Mouse (Mus musculus) NIH3T3 (cell line): ENCODE measurements around the gene Olfr1099.

Experiments
- DNase-seq: peaks from one replicate; pipeline ENCODE4 v3.0.0-alpha.2; 2012; ENCODE audit warnings: low read depth

Olfr1099 gene

GRCm38 (mm10) chr2:86960593-86960992, at the start of gene Olfr1099:
TSS of gene Olfr1099 (minus strand) at chr2:86960693.
- no peak for DNase-seq

- no peak for DNase-seq
Measured at GRCm38 (mm10) chr2:86998098-86998497, 37.6 kb upstream of the Olfr1099 start, which contains the start of gene Olfr1102. TSS of gene Olfr1102 (plus strand) at chr2:86998398.

- no peak for DNase-seq
Measured at GRCm38 (mm10) chr2:86991121-86991520, 30.6 kb upstream of the Olfr1099 start, which contains the start of gene Olfr1101. TSS of gene Olfr1101 (minus strand) at chr2:86991221.

DNA sequence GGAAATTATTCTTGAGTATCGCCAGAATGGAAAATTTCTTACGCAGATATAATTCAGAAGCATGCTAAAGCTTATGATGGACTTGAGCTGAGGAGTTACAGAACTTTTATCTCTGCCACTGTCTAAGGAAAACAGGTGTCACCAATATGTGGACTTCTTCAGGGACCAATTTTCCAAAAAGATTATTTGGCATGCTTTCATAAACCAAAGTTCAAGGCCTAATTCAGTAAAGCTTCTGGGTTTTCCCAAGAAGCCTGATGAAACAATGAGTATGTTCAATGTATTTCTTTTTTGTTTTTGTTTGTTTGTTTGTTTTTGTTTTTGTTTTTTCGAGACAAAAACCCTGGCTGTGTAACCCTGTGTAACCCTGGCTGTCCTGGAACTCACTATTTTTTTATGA, 19.4 kb upstream of the Olfr1099 start, which contains the start of gene Olfr1100:
TSS of gene Olfr1100 (minus strand) at position 101 of the 400 bp plus-strand sequence.
- DNase-seq = no peak

DNA sequence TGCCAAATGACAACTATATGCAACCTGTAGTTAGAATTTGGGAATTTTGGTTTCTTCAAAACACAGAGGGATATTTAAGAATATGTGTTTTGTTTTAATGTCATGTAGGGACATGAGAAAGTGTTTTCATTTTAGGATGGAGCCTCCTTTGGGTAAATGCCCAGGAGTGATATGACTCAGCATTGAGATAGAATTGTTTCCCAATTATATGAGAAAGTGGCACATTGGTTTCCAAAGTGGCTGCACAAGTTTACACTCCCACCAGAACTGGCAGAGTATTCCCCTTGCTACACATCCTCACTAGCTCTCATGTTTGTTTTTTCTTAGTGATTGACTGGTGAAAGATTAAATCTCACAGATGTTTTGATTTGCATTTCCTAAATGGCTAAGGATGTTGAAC, 33.9 kb downstream of the Olfr1099 start:
- no peak for DNase-seq

DNA sequence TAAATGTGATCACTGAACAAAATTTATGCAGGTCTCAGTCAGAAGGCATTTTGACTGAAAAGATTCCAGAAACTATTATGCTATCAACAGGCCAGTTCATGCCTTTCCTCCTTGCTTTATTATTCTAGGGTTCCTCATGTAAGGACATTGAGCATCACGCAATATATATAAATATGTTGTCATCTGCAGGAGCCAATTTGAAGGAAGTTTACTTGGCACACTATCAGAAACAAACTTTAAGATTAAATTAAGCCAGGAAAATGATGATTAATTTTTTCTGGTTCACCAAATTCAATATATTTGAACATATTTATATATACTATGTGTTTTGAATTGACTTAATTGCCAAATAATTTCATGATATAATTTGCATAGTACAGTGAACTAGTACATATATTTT, 36.0 kb downstream of the Olfr1099 start, which contains the start of gene Olfr1098:
TSS of gene Olfr1098 (minus strand) at position 101 of the 400 bp plus-strand sequence.
- no peak for DNase-seq

GRCm38 (mm10) chr2:86905647-86906046, 54.8 kb downstream of the Olfr1099 start:
- no peak for DNase-seq
